Mouse (Mus musculus) myocyte (in vitro differentiated cells): ENCODE results near the gene Shprh.

ENCODE experiments used
- E2F4 ChIP-seq: IDR thresholded peaks from one replicate; pipeline ENCODE4 v1.6.1; 2011; ENCODE audit warnings: mild to moderate bottlenecking, control low read depth, moderate library complexity; ENCODE audit not compliant: insufficient read depth
- MAX ChIP-seq: IDR thresholded peaks from one replicate; pipeline ENCODE4 v1.6.1; 2011; ENCODE audit warnings: low read depth, mild to moderate bottlenecking, control low read depth
- MYOG ChIP-seq, 3 experiments: IDR thresholded peaks; one replicate each; pipeline ENCODE4 v1.6.1; 2011; ENCODE audit warnings: control low read depth in 2 of 3, low read depth in 2 of 3, mild to moderate bottlenecking in 2 of 3; ENCODE audit not compliant: insufficient read length in 2 of 3, control insufficient read depth in 1 of 3, insufficient read depth in 1 of 3
- POLR2A ChIP-seq: IDR thresholded peaks from one replicate; pipeline ENCODE4 v1.6.1; 2011; ENCODE audit warnings: low read depth, mild to moderate bottlenecking, control low read depth, moderate library complexity; ENCODE audit not compliant: insufficient read length
- POLR2AphosphoS2 ChIP-seq: IDR thresholded peaks from one replicate; pipeline ENCODE4 v1.6.1; 2011; ENCODE audit warnings: low read depth, control low read depth; ENCODE audit not compliant: insufficient read length
- REST ChIP-seq: IDR thresholded peaks from one replicate; pipeline ENCODE4 v1.6.1; 2011; ENCODE audit warnings: mild to moderate bottlenecking, control low read depth, moderate library complexity; ENCODE audit not compliant: insufficient read depth, insufficient read length
- SRF ChIP-seq: IDR thresholded peaks from one replicate; pipeline ENCODE4 v1.6.1; 2011; ENCODE audit warnings: low read depth; ENCODE audit not compliant: control insufficient read depth, insufficient read length
- USF1 ChIP-seq: IDR thresholded peaks from one replicate; pipeline ENCODE4 v1.6.1; 2011; ENCODE audit warnings: low read depth, mild to moderate bottlenecking, control low read depth, moderate library complexity

- TF ChIP-seq USF1, result no peak
- no peak for TF ChIP-seq E2F4
- no peak for TF ChIP-seq REST
- no peak for TF ChIP-seq POLR2A
- TF ChIP-seq SRF, result no peak
- no peak for TF ChIP-seq POLR2AphosphoS2
- TF ChIP-seq MAX, result no peak
- no peak for TF ChIP-seq MYOG (IDR thresholded peaks at IDR 0.05; ENCODE audit: control insufficient read depth in 1 of 3, insufficient read depth in 1 of 3, insufficient read length in 2 of 3, low read depth in 2 of 3)
These were observed 50.8 kb downstream of the Shprh start for GRCm38 (mm10) chr10:11199980-11200379.
